Mouse (Mus musculus): ENCODE results near the gene Lyrm7.
A peak's percentile ranks its signal among the peaks of the same experiment; 100 is the strongest.

Gene Lyrm7

DNA sequence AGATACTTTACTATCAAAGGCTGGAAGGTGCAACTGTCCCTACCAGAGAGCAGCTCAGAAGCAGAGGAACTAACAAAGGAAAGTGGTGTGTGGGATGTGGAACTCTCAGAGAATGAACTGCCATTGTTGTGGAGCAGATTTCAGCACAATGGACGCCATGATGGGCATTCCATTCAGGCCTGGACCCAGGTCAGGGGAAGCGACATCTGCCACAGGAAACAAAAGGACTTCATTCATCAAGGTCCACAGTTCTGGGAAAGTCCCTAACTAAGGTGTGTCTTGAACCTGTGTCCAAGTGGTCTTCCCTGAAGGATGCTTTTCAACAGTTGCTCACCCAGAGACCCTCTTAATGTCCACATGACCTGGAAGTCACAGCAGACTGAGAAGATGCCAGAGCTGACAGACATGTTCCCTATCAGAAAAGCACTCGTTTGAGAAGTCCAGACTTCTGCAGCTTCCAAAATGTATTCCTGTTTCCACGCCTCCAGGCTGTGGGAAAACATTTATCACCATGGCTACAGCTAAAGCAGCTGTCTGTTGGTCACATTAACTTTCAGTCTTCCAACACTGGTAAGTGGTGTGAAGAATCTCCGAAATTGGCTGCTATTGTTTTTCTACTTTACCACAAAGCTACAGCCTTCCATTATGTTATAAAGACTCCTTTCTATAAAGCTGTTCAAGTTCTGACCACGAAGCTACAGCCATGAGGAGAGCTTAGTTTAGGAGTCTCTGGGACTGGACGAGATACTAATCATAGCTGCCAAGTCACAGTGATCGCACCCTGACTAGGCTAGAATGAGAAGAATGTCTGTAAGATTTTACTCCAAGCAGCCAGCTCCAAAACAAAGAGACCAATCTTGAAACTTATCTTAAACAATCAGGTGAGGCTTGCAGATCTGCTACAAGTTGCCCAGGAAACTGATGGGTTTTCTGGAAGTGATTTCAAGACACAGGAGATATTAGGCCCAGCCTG, 15.0 kb downstream of the Lyrm7 start:
- no peak for DNase-seq (ENCODE audit: low read depth)

GRCm38 (mm10) chr11:54844959-54845358, 15.8 kb downstream of the Lyrm7 start:
- DNase-seq (ENCODE audit: low read depth): no peak

DNA sequence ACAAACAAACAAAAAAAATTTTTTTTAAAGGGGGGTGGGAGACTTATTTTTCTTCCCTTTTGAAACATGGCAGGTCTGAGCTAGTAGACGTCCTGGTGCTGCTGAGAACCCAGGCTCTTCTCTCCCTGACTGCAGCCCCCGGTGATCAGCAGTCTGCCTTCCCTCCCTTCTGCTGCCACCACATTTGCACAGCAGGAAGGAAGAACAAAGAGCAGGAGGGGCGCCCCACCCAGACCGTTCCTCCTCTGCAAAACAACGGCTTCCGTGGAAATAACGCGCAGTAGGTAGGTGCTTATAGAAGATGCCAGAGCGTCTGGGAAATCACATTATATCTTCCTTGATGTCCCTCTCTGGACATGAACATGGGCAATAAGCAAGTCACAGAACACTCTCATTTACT, 16.3 kb downstream of the Lyrm7 start:
- DNase-seq (ENCODE audit: low read depth): no peak

DNA sequence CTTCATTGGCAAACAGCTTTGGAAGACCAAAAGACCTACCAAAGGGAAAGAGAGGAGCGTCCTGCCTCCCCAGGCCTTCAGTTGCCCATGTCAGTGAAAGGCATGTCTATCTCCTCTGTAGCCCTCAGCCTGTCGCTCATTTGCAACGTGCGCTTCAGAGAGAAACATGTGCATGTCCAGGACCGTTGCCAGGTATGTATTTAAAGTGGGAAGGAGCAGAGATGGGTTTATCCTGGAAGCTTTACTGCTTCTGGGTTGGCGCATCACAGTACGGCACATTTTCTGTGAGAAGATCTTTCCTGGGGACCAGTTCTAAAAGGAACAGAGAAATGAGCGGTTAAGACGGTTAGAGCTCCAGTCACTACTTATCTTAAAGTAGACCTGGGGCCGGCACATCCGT, 19.8 kb downstream of the Lyrm7 start:
- no peak for DNase-seq (ENCODE audit: low read depth)

GRCm38 (mm10) chr11:54839696-54840095, 21.0 kb downstream of the Lyrm7 start:
- DNase-seq (ENCODE audit: low read depth): no peak

- DNase-seq (ENCODE audit: low read depth): no peak
These were observed 24.6 kb downstream of the Lyrm7 start for GRCm38 (mm10) chr11:54836106-54836505.

- no peak for DNase-seq (ENCODE audit: low read depth)
These were observed 26.1 kb downstream of the Lyrm7 start for GRCm38 (mm10) chr11:54834596-54834995.

DNA sequence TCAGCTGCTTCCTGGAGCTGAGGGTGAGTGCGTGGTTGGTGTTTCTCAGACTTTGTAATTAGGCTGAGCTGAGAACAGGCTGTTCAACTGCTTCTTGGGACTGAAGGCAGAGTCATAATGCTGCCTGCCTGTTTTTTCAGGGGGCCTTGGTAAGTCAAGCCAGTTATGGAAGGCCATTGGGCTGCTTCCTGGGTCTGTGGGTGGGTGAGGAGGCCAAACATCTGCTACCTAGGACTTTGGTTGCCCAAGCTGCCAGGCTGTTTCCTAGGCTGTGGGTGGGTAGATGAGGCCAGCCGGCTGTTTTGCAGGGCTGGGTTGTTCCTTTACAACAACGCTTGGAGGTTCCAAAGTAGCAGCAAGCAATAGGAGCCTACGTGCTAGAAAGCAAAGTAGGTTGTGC, 26.9 kb downstream of the Lyrm7 start:
- DNase-seq (ENCODE audit: low read depth): no peak

DNA sequence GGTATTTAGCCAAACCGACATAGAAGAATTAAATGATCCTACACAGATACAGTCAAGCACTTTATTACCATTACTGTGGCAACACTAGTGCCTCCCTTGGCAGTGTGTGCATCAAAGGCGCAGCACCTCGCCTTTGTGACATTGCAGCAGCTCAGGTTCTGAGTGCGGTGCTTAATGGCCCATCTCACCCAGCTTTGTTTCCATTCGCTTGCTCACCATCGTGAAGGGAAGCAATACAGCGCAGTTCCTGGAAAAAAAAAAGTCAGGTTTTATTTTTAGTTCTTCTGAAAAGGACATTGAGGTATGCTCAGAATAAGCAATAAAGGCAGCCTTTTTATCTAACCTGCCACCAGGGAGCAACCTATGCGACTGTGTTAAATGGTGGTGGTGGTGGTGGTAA, 33.9 kb downstream of the Lyrm7 start:
- no peak for DNase-seq (ENCODE audit: low read depth)

DNA sequence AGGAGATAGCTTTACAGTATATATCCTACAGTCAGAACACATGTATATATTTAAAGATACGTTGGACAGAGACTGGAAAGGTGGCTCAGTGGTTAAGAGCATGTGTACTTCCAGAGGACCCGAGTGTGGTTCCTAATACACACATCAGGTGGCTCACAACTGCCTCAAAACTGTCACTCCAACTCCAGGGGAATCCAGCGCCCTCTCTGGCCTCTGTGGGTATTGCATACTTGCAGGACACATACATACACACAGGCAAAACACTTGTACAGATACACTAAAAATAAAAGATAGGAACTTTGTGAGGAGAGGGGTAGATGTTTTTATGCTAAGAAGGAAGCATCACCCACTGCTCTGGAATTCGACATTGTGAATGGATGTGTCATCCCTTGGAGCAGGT, 34.9 kb downstream of the Lyrm7 start:
- no peak for DNase-seq (ENCODE audit: low read depth)

DNA sequence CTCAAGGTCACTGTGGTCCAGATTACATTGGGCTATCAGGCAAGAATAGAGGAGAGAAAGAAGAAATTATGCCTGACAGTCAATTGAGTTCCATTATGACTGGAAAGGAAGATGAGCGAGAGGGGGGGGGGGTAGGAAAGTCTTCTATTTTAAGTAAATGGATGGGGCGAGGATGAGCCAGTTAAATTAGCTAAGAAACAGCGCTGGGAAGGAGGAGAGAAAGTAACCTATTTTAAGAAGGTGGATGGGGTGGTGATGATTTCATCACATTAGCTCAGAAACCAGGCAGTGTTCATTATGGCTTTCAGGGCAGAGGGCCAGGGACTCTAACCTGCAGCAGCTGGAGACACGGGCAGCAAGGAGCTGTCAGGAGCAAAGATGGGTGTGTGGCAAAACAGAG, 37.2 kb downstream of the Lyrm7 start:
- DNase-seq (ENCODE audit: low read depth): no peak

GRCm38 (mm10) chr11:54819489-54819888, 41.2 kb downstream of the Lyrm7 start:
- no peak for DNase-seq (ENCODE audit: low read depth)

DNA sequence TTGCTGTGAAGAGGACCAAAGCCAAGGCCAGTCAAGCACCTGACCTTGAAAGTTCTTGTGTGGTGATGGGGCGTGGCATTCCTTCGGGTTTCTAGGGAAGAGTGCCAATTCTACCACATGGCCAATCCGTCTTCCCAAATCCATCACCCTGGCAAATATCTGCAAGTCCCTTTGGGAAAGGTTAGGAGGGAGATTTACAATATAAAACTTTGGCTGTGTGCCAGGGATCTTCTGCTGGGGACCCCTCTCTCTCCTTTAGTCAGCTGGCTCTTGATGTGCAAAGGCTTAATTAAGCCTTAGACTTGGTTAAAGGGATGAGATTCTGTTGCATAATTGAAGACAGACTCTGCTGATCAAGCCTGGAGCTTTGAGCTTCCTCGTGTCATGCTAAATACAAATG, 43.3 kb downstream of the Lyrm7 start:
- no peak for DNase-seq (ENCODE audit: low read depth)

- no peak for DNase-seq (ENCODE audit: low read depth)
These were observed 45.1 kb downstream of the Lyrm7 start for GRCm38 (mm10) chr11:54815659-54816058.

GRCm38 (mm10) chr11:54812812-54813516, 47.8 kb downstream of the Lyrm7 start:
- DNase-seq (ENCODE audit: low read depth): peak; percentile 32

GRCm38 (mm10) chr11:54812314-54812713, 48.4 kb downstream of the Lyrm7 start:
- DNase-seq (ENCODE audit: low read depth): no peak

DNA sequence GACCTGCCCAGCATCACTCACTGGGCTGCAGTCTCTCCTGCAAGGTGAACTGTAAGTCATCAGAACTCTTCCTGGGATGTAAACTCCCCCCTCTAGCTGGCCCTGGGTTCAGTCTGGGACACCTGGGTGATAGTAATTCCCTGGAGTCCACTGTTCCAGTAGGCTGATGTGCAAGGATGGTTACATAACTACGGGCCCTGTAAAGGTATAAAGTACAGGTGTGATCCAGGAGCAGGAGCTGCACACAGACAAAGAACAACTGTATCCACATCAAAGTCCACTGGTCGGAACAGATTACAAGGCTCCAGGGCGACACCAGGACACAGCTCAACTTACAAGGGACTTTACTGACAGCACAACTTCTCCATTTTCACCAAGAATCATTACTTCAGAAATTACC, 49.7 kb downstream of the Lyrm7 start:
- no peak for DNase-seq (ENCODE audit: low read depth)

- no peak for DNase-seq (ENCODE audit: low read depth)
These were observed 51.1 kb downstream of the Lyrm7 start for GRCm38 (mm10) chr11:54809582-54809981.

GRCm38 (mm10) chr11:54808177-54808576, 52.5 kb downstream of the Lyrm7 start:
- no peak for DNase-seq (ENCODE audit: low read depth)

DNA sequence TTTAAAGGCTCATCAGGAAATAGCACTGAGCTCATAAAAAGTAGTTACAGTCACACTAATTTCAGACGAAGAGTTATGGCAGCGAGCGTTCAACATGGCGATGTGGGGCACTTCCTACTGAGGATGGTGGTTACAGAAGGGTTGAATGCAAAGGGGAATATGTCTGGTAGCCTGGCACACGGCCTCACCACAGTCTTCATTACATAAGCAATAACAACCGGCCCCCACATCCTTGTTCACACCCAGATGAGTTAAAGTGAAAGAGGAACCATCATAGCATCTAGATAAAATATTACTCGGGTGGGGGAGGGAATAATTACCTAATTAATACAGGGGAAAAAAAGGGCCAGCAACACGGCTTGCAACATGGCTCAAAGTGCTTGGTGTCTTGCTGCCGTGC, 53.0 kb downstream of the Lyrm7 start:
- DNase-seq (ENCODE audit: low read depth): no peak

DNA sequence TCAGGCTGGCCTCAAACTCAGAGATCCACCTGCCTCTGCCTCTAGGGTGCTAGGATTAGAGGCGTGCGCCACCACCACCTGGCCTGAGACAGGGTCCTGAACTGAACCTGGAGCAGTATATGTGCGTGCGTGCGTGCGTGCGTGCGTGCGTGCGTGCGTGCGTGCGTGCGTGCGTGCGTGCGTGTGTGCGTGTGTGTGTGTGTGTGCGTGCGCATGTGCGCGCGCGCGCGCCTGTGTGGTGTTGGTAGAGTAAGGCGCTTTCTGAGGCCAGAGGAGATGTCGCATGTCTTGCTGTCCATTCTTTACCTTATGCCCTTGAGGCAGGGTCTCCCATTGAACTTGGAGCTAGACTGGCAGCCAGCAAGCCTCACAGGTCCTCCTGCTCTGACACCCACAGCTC, 53.8 kb downstream of the Lyrm7 start:
- DNase-seq (ENCODE audit: low read depth): no peak

- no peak for DNase-seq (ENCODE audit: low read depth)
These were observed 55.5 kb downstream of the Lyrm7 start for GRCm38 (mm10) chr11:54805196-54805595.

DNA sequence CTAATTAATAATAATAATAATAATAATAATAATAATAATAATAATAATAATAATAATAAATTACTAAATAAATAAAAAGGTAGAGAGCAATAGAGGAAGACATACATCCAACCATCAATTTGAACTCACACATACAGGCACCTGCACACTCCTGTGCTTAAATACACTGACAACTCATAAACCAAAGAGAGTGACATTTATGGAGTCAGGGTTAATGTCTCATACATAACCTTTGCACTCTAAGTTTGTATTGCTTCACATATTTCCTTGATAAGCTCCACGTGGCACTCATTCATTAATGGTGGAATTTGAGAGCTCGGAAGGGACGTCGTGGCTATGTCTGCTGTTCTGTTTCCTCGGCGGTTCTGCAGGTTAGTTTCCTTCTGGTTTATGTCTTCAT, 58.1 kb downstream of the Lyrm7 start:
- no peak for DNase-seq (ENCODE audit: low read depth)

All from fibroblast of lung, adult 2 months (primary cell).